Mouse (Mus musculus): ENCODE results near the gene Antxrl. TPM values are rescaled to one million over a fixed set of nuclear protein-coding genes. Genes with fewer than 3 reads are reported as not detected.

The Antxrl gene
- not detected in 2 replicates for polyA plus RNA-seq (2014; fragmentation: Nextera tagmentation; extraction: Ambion mirVana)

DNA sequence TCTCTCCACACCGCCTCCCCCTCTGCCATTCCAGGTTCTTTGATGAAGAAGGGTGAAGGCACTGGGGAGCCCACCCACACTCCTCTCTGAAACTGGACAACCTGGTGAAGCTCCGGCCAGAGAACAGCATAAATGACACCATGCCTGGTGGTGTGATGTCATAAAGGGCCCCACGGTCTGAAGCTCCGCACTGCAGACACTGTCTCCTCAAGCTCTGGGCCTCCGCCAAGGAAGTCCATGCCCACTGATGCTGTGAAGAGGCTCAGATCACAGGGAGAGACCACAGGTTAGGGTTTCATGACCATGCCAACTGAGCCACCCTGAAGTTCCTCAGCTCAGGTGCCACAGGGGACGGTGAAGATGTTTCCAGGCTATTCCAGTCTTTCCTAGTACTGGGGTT, at the start of gene Antxrl:
Antxrl (plus strand) TSS at position 192 of the 400 bp plus-strand sequence.
- Histone ChIP-seq H3K27me3 (ENCODE audit: control insufficient read depth, insufficient read depth, low read length) (no peaks in the 10 kb centered on the region), H3K9me3 (ENCODE audit: control insufficient read depth, low read length) (no peaks in the 10 kb centered on the region), H3K4me3 (replicated peaks; ENCODE audit: low read length) (no peak within 1 kb of the TSS), H3K27ac (no peak within 1 kb of the TSS), H3K4me2 (replicated peaks) (no peak within 1 kb of the TSS), H3K36me3 (replicated peaks; ENCODE audit: control insufficient read depth, insufficient read depth) (no peaks in the 10 kb centered on the region), H3K9ac (no peak within 1 kb of the TSS), H3K4me1 (replicated peaks; ENCODE audit: control insufficient read depth, insufficient read depth, low read length) (no peaks in the 10 kb centered on the region)
- 89% methylated on average over 6 of the region's 6 CpGs for WGBS
- DNase-seq (ENCODE audit: low spot score) (no peak), ATAC-seq (ENCODE audit: low FRiP score) (no peak)

DNA sequence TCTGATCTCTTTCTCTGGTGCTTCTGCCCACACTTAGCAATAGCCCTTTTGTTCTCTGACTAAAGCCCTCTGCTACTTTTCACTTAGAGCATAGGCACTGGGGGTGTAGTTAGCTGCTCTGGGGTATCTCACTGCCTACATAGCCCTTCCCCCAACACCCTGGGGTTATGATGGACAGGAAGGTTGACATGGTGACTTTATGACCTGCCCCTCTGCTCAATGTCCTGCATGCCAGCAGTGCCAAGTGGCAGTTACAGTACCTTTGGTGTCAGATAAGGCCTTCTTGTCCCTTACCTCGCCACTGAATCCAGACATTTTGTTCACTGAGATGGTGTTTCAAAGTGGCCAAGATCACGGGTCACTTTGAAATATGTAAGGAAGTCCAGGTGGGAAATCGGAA, 37.4 kb upstream of the Antxrl start, which contains the start of gene Gm30083:
Gm30083 (minus strand) TSS at position 120 of the 400 bp plus-strand sequence.
- H3K27me3 ChIP-seq (ENCODE audit: control insufficient read depth, insufficient read depth, low read length): no peaks in the 10 kb centered on the region
- H3K4me3 ChIP-seq (replicated peaks; ENCODE audit: low read length): no peak within 1 kb of the TSS
- DNase-seq (ENCODE audit: low spot score) (no peak), ATAC-seq (ENCODE audit: low FRiP score) (no peak)
- 93% methylated on average over 3 of the region's 3 CpGs for WGBS
- H3K4me2 ChIP-seq (replicated peaks): no peak within 1 kb of the TSS
- H3K4me1 ChIP-seq (replicated peaks; ENCODE audit: control insufficient read depth, insufficient read depth, low read length): no peaks in the 10 kb centered on the region
- no peaks in the 10 kb centered on the region for H3K9me3 ChIP-seq (ENCODE audit: control insufficient read depth, low read length)
- no peak within 1 kb of the TSS for H3K27ac ChIP-seq
- no peaks in the 10 kb centered on the region for H3K36me3 ChIP-seq (replicated peaks; ENCODE audit: control insufficient read depth, insufficient read depth)
- H3K9ac ChIP-seq: no peak within 1 kb of the TSS

DNA sequence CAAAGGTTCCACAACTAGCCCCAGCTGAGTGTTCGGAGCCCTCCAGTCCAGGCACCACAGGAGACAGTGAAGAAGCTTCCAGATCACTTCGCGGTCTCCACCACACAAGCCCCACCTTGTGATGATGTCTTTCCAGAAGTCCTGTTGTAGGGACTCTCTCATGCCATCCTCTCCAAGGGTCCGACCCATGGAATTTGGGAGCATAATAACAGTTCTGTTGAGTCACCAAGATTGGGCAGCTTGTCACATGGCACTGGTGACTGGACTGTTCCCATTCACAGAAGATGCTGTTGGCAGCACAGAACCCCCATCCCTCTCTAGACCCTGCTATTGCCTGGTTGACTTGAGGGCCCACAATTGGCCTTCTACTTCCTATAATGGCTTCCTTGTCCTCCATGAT, 36.1 kb upstream of the Antxrl start, which contains the start of gene Gm5460:
Gm5460 (plus strand) TSS at position 378 of the 400 bp plus-strand sequence.
- WGBS: 93% methylated on average over 4 of the region's 4 CpGs
- H3K9me3 ChIP-seq (ENCODE audit: control insufficient read depth, low read length): no peaks in the 10 kb centered on the region
- no peaks in the 10 kb centered on the region for H3K36me3 ChIP-seq (replicated peaks; ENCODE audit: control insufficient read depth, insufficient read depth)
- no peak for DNase-seq (ENCODE audit: low spot score)
- H3K9ac ChIP-seq: no peak within 1 kb of the TSS
- H3K4me2 ChIP-seq (replicated peaks): no peak within 1 kb of the TSS
- no peaks in the 10 kb centered on the region for H3K4me1 ChIP-seq (replicated peaks; ENCODE audit: control insufficient read depth, insufficient read depth, low read length)
- no peaks in the 10 kb centered on the region for H3K27me3 ChIP-seq (ENCODE audit: control insufficient read depth, insufficient read depth, low read length)
- ATAC-seq (ENCODE audit: low FRiP score): no peak
- H3K27ac ChIP-seq: no peak within 1 kb of the TSS
- no peak within 1 kb of the TSS for H3K4me3 ChIP-seq (replicated peaks; ENCODE audit: low read length)

DNA sequence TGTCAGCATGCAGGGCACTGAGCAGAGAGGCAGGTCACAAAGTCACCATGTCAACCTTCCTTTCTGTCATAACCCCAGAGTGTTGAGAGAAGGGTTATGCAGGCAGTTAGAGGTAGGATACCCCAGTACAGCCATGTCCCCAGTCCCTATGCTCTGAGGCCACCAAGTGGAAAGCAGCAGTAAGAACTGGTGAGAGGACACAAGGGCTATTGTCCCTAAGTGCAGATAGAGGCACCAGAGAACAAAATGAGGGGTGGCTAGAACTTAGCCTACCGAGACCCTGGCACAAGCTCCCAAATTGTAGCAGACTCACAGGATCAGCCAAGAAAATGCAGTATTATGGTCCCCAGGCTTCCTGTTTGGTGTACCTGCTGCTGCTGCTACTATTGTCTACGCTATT, 35.6 kb upstream of the Antxrl start:
- no peaks in the 10 kb centered on the region for H3K4me1 ChIP-seq (replicated peaks; ENCODE audit: control insufficient read depth, insufficient read depth, low read length)
- no peaks in the 10 kb centered on the region for H3K27me3 ChIP-seq (ENCODE audit: control insufficient read depth, insufficient read depth, low read length)
- H3K4me3 ChIP-seq (replicated peaks; ENCODE audit: low read length): no peak overlapping the region
- no peaks in the 10 kb centered on the region for H3K9me3 ChIP-seq (ENCODE audit: control insufficient read depth, low read length)
- no peaks in the 10 kb centered on the region for H3K36me3 ChIP-seq (replicated peaks; ENCODE audit: control insufficient read depth, insufficient read depth)
- ATAC-seq (ENCODE audit: low FRiP score) (no peak), DNase-seq (ENCODE audit: low spot score) (no peak)
- no peak overlapping the region for H3K4me2 ChIP-seq (replicated peaks)
- WGBS: 98% methylated on average over 2 of the region's 2 CpGs
- no peak overlapping the region for H3K27ac ChIP-seq
- no peak overlapping the region for H3K9ac ChIP-seq

DNA sequence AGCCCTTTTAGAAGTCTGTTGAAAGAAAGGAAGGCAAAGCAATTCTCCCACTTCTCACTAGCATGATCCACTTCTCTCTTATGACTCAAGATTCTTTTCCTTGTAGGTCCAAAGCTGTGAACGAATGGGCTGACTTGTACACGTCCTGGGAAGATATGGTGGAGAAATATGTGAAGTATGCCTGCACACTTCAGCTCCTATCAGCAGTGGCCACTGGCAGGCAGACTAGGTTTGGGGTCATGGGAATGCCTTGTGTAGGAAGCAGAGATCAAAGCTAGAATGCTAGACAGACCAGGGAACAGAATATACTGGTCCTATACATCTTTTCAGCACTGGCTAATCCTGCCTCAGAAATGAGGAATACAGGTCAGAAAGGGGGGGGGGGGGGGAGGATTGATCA, 25.8 kb upstream of the Antxrl start:
- H3K36me3 ChIP-seq (replicated peaks; ENCODE audit: control insufficient read depth, insufficient read depth): no peaks in the 10 kb centered on the region
- H3K4me2 ChIP-seq (replicated peaks): no peak overlapping the region
- H3K4me3 ChIP-seq (replicated peaks; ENCODE audit: low read length): no peak overlapping the region
- 0 out of 2 replicates have a peak, but pooled peaks cover 4% of the 10 kb centered on the region for H3K9me3 ChIP-seq (ENCODE audit: control insufficient read depth, low read length)
- DNase-seq (ENCODE audit: low spot score) (no peak), ATAC-seq (ENCODE audit: low FRiP score) (no peak)
- H3K9ac ChIP-seq: no peak overlapping the region
- H3K4me1 ChIP-seq (replicated peaks; ENCODE audit: control insufficient read depth, insufficient read depth, low read length): no peaks in the 10 kb centered on the region
- no peak overlapping the region for H3K27ac ChIP-seq
- 89% methylated on average over 2 of the region's 2 CpGs for WGBS
- H3K27me3 ChIP-seq (ENCODE audit: control insufficient read depth, insufficient read depth, low read length): no peaks in the 10 kb centered on the region

DNA sequence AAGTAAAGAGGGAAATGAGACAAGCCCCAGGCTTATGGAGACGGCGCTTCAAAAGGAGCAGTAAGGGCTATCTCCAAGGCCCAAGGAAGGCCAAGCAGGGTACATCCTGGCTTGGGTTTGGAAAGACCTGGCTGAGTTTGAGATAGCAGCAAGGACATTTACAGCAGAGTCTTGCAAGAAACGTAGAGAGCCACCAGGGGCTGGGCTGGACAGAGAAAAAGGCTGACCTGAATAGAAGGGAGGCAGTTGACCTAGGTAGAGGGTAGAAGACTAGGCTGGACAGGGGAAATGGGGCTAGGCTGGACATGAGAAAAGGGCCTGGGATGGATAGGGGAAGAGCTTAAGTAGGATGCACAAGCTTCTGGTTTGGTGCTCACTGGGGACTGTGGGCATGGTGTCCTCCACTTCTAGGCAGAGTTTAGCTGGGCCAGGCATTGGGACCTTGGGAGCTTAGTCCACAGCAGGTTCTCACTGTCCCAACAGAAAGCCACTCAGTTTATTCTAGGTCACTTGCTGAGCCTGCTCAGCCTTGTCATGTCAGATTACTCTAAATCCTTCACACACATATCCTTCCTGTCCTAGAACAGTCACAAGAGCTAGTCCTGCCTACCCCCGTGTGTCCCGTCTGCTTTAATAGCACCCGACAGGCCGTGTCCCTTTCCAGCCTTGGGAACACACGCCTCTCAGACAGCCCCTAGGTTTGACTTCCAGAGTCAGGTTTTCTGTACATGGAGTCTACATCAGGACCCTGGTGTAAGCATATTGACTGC, 18.5 kb upstream of the Antxrl start:
- ATAC-seq (ENCODE audit: low FRiP score): no peak
- H3K4me1 ChIP-seq (replicated peaks; ENCODE audit: control insufficient read depth, insufficient read depth, low read length): no peaks in the 10 kb centered on the region
- 87% methylated on average over 8 of the region's 8 CpGs for WGBS

DNA sequence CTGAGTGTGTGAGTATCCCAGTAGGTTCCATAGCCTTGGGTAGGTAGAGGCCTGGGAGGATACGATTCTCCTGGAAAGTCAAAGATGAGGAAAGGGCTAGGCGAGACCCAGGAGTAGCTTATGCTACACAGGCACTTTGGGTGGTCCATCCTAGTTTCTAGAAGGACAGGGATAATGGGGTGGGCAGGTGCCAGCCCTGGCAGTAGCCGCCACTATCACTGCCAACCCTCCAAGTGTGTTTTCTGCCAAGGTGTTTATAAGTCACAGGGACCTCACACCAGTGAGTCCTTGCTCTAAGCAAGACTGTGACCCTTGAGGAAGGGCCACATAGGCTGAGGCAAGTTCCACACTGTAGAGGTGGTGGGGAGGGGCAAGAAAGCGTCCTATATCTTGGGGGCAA, 11.3 kb upstream of the Antxrl start:
- Histone ChIP-seq H3K27me3 (ENCODE audit: control insufficient read depth, insufficient read depth, low read length) (no peaks in the 10 kb centered on the region), H3K27ac (no peak overlapping the region), H3K9me3 (ENCODE audit: control insufficient read depth, low read length) (no peaks in the 10 kb centered on the region), H3K4me3 (replicated peaks; ENCODE audit: low read length) (no peak overlapping the region), H3K36me3 (replicated peaks; ENCODE audit: control insufficient read depth, insufficient read depth) (no peaks in the 10 kb centered on the region), H3K4me2 (replicated peaks) (no peak overlapping the region), H3K4me1 (replicated peaks; ENCODE audit: control insufficient read depth, insufficient read depth, low read length) (no peaks in the 10 kb centered on the region), H3K9ac (no peak overlapping the region)
- ATAC-seq (ENCODE audit: low FRiP score) (no peak), DNase-seq (ENCODE audit: low spot score) (no peak)
- WGBS: 88% methylated on average over 4 of the region's 4 CpGs

More for the DNA sequence above, 18.5 kb upstream of the Antxrl start:
- H3K36me3 ChIP-seq (replicated peaks; ENCODE audit: control insufficient read depth, insufficient read depth): no peaks in the 10 kb centered on the region
- no peak overlapping the region for H3K9ac ChIP-seq
- H3K27me3 ChIP-seq (ENCODE audit: control insufficient read depth, insufficient read depth, low read length): no peaks in the 10 kb centered on the region
- no peak overlapping the region for H3K4me3 ChIP-seq (replicated peaks; ENCODE audit: low read length)
- no peaks in the 10 kb centered on the region for H3K9me3 ChIP-seq (ENCODE audit: control insufficient read depth, low read length)
- H3K27ac ChIP-seq: no peak overlapping the region
- no peak overlapping the region for H3K4me2 ChIP-seq (replicated peaks)
- DNase-seq (ENCODE audit: low spot score): no peak

DNA sequence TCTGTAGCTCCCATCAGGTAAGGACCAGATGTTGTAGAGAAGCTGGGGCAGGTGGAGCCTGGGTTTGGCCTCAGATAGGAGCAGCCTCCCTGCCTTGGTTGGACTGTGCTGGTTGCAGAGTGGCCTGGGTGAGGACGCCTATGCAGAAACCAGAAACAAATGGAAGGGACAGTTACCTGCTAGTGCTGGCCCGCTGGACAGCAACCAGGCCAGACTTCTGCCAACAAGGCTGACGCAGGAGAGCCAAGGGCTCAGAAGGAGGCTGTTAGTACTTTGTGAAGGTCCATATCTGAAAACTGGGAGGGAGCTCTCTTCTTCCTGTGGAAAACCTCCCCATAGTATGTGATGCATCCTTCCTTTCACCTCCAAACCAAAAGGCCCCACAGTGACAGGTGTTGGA, 9.2 kb upstream of the Antxrl start:
- H3K27ac ChIP-seq: no peak overlapping the region
- H3K4me2 ChIP-seq (replicated peaks): no peak overlapping the region
- no peaks in the 10 kb centered on the region for H3K4me1 ChIP-seq (replicated peaks; ENCODE audit: control insufficient read depth, insufficient read depth, low read length)
- no peaks in the 10 kb centered on the region for H3K36me3 ChIP-seq (replicated peaks; ENCODE audit: control insufficient read depth, insufficient read depth)
- H3K9me3 ChIP-seq (ENCODE audit: control insufficient read depth, low read length): no peaks in the 10 kb centered on the region
- DNase-seq (ENCODE audit: low spot score): no peak
- no peak overlapping the region for H3K4me3 ChIP-seq (replicated peaks; ENCODE audit: low read length)
- no peak for ATAC-seq (ENCODE audit: low FRiP score)
- no peak overlapping the region for H3K9ac ChIP-seq
- no peaks in the 10 kb centered on the region for H3K27me3 ChIP-seq (ENCODE audit: control insufficient read depth, insufficient read depth, low read length)
- WGBS: 80% methylated on average over 3 of the region's 3 CpGs

DNA sequence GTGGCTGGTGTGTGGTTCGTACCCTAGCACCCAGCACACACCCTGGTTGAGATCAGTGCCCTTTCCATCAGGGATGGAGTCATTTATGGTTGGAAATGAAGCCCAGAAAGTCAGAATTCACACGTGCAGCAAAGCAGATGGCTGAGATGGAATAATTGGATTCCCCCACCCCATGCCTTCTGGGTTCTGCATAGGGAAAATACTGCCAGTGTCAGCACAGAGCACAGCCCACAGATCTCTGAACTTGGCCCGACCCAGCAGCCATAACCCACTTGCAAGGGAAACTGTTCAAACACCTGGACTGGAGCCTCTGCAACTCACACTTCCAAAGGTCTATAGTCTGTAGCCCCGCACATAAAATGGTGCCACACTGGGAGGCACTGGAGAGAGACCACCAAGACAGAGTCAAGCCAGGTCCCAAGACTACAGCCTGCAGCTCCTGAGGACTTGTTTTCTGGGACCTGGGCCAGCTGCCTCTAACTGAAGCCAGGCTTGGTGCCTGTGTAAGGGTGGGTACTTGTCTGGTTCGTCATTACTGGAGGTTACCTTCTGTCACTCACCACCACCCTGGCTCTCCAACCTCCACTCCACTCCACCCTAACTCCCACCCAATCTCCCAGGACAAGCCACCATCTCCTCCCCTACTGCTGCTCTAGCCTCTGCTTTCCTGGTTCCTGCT, 2.3 kb upstream of the Antxrl start:
- Histone ChIP-seq H3K27me3 (ENCODE audit: control insufficient read depth, insufficient read depth, low read length) (no peaks in the 10 kb centered on the region), H3K4me3 (replicated peaks; ENCODE audit: low read length) (no peak overlapping the region), H3K4me1 (replicated peaks; ENCODE audit: control insufficient read depth, insufficient read depth, low read length) (no peaks in the 10 kb centered on the region), H3K36me3 (replicated peaks; ENCODE audit: control insufficient read depth, insufficient read depth) (no peaks in the 10 kb centered on the region), H3K27ac (no peak overlapping the region), H3K9ac (no peak overlapping the region), H3K4me2 (replicated peaks) (no peak overlapping the region), H3K9me3 (ENCODE audit: control insufficient read depth, low read length) (no peaks in the 10 kb centered on the region)
- no peak for DNase-seq (ENCODE audit: low spot score)
- ATAC-seq (ENCODE audit: low FRiP score): no peak
- WGBS: 77% methylated on average over 5 of the region's 5 CpGs

Data from hindbrain, embryonic 14.5 days (tissue).